Mouse (Mus musculus): ENCODE measurements around the gene Gm10322. TPM values are rescaled to one million over a fixed set of nuclear protein-coding genes. Genes with fewer than 3 reads are reported as not detected.

The Gm10322 gene
- polyA plus RNA-seq, 1 experiment from 2014 or later, result not detected

GRCm38 (mm10) chr10:59580593-59581149 is 35.2 kb upstream of the Gm10322 start:
- Histone ChIP-seq H3K4me1 (replicated peaks) (peaks cover 59% of the 10 kb centered on the region), H3K27ac (no peak overlapping the region), H3K36me3 (peaks cover 6% of the 10 kb centered on the region; the same call in 1 of the 2 replicates), H3K9me3 (replicated peaks) (no peaks in the 10 kb centered on the region), H3K9ac (no peak overlapping the region), H3K4me2 (no peak overlapping the region), H3K4me3 (replicated peaks) (no peak overlapping the region), H3K27me3 (no peaks in the 10 kb centered on the region)
- 82% methylated on average over 3 of the region's 3 CpGs for WGBS (ENCODE audit: insufficient replicate concordance)
- DNase-seq, result no peak
- ATAC-seq (ENCODE audit: low read depth), result no peak

- peak; percentile 50 for DNase-seq
Observed at GRCm38 (mm10) chr10:59581826-59582543, 33.9 kb upstream of the Gm10322 start.

GRCm38 (mm10) chr10:59585621-59586020 is 30.2 kb upstream of the Gm10322 start:
- H3K4me3 ChIP-seq (replicated peaks), result no peak overlapping the region
- H3K27me3 ChIP-seq, result no peaks in the 10 kb centered on the region
- no peak for ATAC-seq (ENCODE audit: low read depth)
- no peaks in the 10 kb centered on the region for H3K9me3 ChIP-seq (replicated peaks)
- WGBS (ENCODE audit: insufficient replicate concordance), result 79% methylated on average over 5 of the region's 5 CpGs
- no peak for DNase-seq
- H3K36me3 ChIP-seq, result peaks cover 6% of the 10 kb centered on the region; the same call in 1 of the 2 replicates
- peaks cover 31% of the 10 kb centered on the region for H3K4me1 ChIP-seq (replicated peaks)
- no peak overlapping the region for H3K4me2 ChIP-seq
- H3K9ac ChIP-seq, result no peak overlapping the region
- H3K27ac ChIP-seq, result no peak overlapping the region

More at GRCm38 (mm10) chr10:59581826-59582543, 33.9 kb upstream of the Gm10322 start:
- 45% methylated on average over 1 of the region's 1 CpGs for WGBS (ENCODE audit: insufficient replicate concordance)
- peaks cover 6% of the 10 kb centered on the region; the same call in 1 of the 2 replicates for H3K36me3 ChIP-seq
- no peaks in the 10 kb centered on the region for H3K27me3 ChIP-seq
- peak overlapping the region; percentile 44; the same call in 1 of the 2 replicates for H3K27ac ChIP-seq
- H3K9me3 ChIP-seq (replicated peaks), result no peaks in the 10 kb centered on the region
- no peak overlapping the region for H3K9ac ChIP-seq
- H3K4me3 ChIP-seq (replicated peaks), result no peak overlapping the region
- H3K4me1 ChIP-seq (replicated peaks), result peaks cover 46% of the 10 kb centered on the region
- peak; percentile 82 for ATAC-seq (ENCODE audit: low read depth)
- no peak overlapping the region for H3K4me2 ChIP-seq

GRCm38 (mm10) chr10:59586821-59587220 is 29.0 kb upstream of the Gm10322 start:
- H3K4me1 ChIP-seq (replicated peaks), result peaks cover 26% of the 10 kb centered on the region
- no peak overlapping the region for H3K9ac ChIP-seq
- peaks cover 6% of the 10 kb centered on the region; the same call in 1 of the 2 replicates for H3K36me3 ChIP-seq
- ATAC-seq (ENCODE audit: low read depth), result no peak
- DNase-seq, result no peak
- no peak overlapping the region for H3K4me3 ChIP-seq (replicated peaks)
- no peaks in the 10 kb centered on the region for H3K9me3 ChIP-seq (replicated peaks)
- H3K4me2 ChIP-seq, result no peak overlapping the region
- H3K27ac ChIP-seq, result no peak overlapping the region
- 78% methylated on average over 15 of the region's 15 CpGs for WGBS (ENCODE audit: insufficient replicate concordance)
- H3K27me3 ChIP-seq, result no peaks in the 10 kb centered on the region

GRCm38 (mm10) chr10:59588135-59588534 is 27.7 kb upstream of the Gm10322 start:
- DNase-seq (no peak), ATAC-seq (ENCODE audit: low read depth) (no peak)
- H3K4me3 ChIP-seq (replicated peaks), result no peak overlapping the region
- H3K9ac ChIP-seq, result no peak overlapping the region
- H3K9me3 ChIP-seq (replicated peaks), result no peaks in the 10 kb centered on the region
- 66% methylated on average over 7 of the region's 7 CpGs for WGBS (ENCODE audit: insufficient replicate concordance)
- no peak overlapping the region for H3K27ac ChIP-seq
- H3K4me1 ChIP-seq (replicated peaks), result peaks cover 17% of the 10 kb centered on the region
- H3K36me3 ChIP-seq, result peaks cover 4% of the 10 kb centered on the region; the same call in 1 of the 2 replicates
- no peaks in the 10 kb centered on the region for H3K27me3 ChIP-seq
- no peak overlapping the region for H3K4me2 ChIP-seq

- Histone ChIP-seq H3K36me3 (no peaks in the 10 kb centered on the region), H3K9ac (peak overlapping the region; percentile 38; the same call in 1 of the 2 replicates), H3K9me3 (replicated peaks) (no peaks in the 10 kb centered on the region), H3K27me3 (no peaks in the 10 kb centered on the region), H3K4me1 (replicated peaks) (peaks cover 12% of the 10 kb centered on the region), H3K4me2 (peak overlapping the region; percentile 49), H3K4me3 (replicated peaks) (peak overlapping the region; percentile 15; the same call in 1 of the 2 replicates), H3K27ac (no peak overlapping the region)
- 23% methylated on average over 7 of the region's 7 CpGs for WGBS (ENCODE audit: insufficient replicate concordance)
- no peak for ATAC-seq (ENCODE audit: low read depth)
- DNase-seq, result no peak
Observed at GRCm38 (mm10) chr10:59589420-59589819, 26.4 kb upstream of the Gm10322 start.

GRCm38 (mm10) chr10:59589856-59590255 is 26.0 kb upstream of the Gm10322 start:
- DNase-seq (no peak), ATAC-seq (ENCODE audit: low read depth) (no peak)
- no peaks in the 10 kb centered on the region for H3K36me3 ChIP-seq
- WGBS (ENCODE audit: insufficient replicate concordance), result 49% methylated on average over 13 of the region's 13 CpGs
- peak overlapping the region; percentile 38; the same call in 1 of the 2 replicates for H3K9ac ChIP-seq
- peaks cover 12% of the 10 kb centered on the region for H3K4me1 ChIP-seq (replicated peaks)
- H3K27ac ChIP-seq, result no peak overlapping the region
- peak overlapping the region; percentile 15; the same call in 1 of the 2 replicates for H3K4me3 ChIP-seq (replicated peaks)
- no peaks in the 10 kb centered on the region for H3K27me3 ChIP-seq
- H3K9me3 ChIP-seq (replicated peaks), result no peaks in the 10 kb centered on the region
- peak overlapping the region; percentile 49 for H3K4me2 ChIP-seq

- Histone ChIP-seq H3K9ac (no peak overlapping the region), H3K4me3 (replicated peaks) (no peak overlapping the region), H3K4me2 (no peak overlapping the region), H3K4me1 (replicated peaks) (peaks cover 12% of the 10 kb centered on the region), H3K36me3 (no peaks in the 10 kb centered on the region), H3K27ac (no peak overlapping the region), H3K9me3 (replicated peaks) (no peaks in the 10 kb centered on the region), H3K27me3 (no peaks in the 10 kb centered on the region)
- no peak for ATAC-seq (ENCODE audit: low read depth)
- WGBS (ENCODE audit: insufficient replicate concordance), result 86% methylated on average over 9 of the region's 9 CpGs
- no peak for DNase-seq
Observed at GRCm38 (mm10) chr10:59590606-59591005, 25.3 kb upstream of the Gm10322 start.

GRCm38 (mm10) chr10:59593826-59594570 is 21.9 kb upstream of the Gm10322 start:
- no peak for DNase-seq
- no peak overlapping the region for H3K4me2 ChIP-seq
- H3K36me3 ChIP-seq, result no peaks in the 10 kb centered on the region
- no peak overlapping the region for H3K4me3 ChIP-seq (replicated peaks)
- peaks cover 12% of the 10 kb centered on the region for H3K4me1 ChIP-seq (replicated peaks)
- WGBS (ENCODE audit: insufficient replicate concordance), result 67% methylated on average over 13 of the region's 13 CpGs
- H3K9me3 ChIP-seq (replicated peaks), result no peaks in the 10 kb centered on the region
- H3K27ac ChIP-seq, result no peak overlapping the region
- no peak for ATAC-seq (ENCODE audit: low read depth)
- H3K9ac ChIP-seq, result no peak overlapping the region
- H3K27me3 ChIP-seq, result no peaks in the 10 kb centered on the region

- no peak for DNase-seq
- Histone ChIP-seq H3K36me3 (no peaks in the 10 kb centered on the region), H3K4me3 (replicated peaks) (no peak overlapping the region), H3K9me3 (replicated peaks) (no peaks in the 10 kb centered on the region), H3K4me1 (replicated peaks) (peaks cover 10% of the 10 kb centered on the region), H3K9ac (no peak overlapping the region), H3K27me3 (no peaks in the 10 kb centered on the region), H3K4me2 (no peak overlapping the region), H3K27ac (no peak overlapping the region)
- no peak for ATAC-seq (ENCODE audit: low read depth)
- WGBS (ENCODE audit: insufficient replicate concordance), result 68% methylated on average over 8 of the region's 8 CpGs
Observed at GRCm38 (mm10) chr10:59600516-59600915, 15.3 kb upstream of the Gm10322 start.

- H3K9me3 ChIP-seq (replicated peaks), result no peaks in the 10 kb centered on the region
- no peak overlapping the region for H3K4me3 ChIP-seq (replicated peaks)
- no peak for ATAC-seq (ENCODE audit: low read depth)
- H3K27ac ChIP-seq, result no peak overlapping the region
- no peak for DNase-seq
- H3K27me3 ChIP-seq, result no peaks in the 10 kb centered on the region
- H3K9ac ChIP-seq, result no peak overlapping the region
- H3K4me1 ChIP-seq (replicated peaks), result peaks cover 12% of the 10 kb centered on the region
- WGBS (ENCODE audit: insufficient replicate concordance), result 73% methylated on average over 8 of the region's 8 CpGs
- no peaks in the 10 kb centered on the region for H3K36me3 ChIP-seq
- H3K4me2 ChIP-seq, result no peak overlapping the region
Observed at GRCm38 (mm10) chr10:59602043-59602442, 13.8 kb upstream of the Gm10322 start.
